In genomic region chr7:80947445-80948350, GRCm38 (mm10) we compare ENCODE assay signal across 8 mouse cellular contexts. TPM values are rescaled to one million over a fixed set of nuclear protein-coding genes. Genes with fewer than 3 reads are reported as not detected.
DNase-seq lines count a peak whose midpoint lies in the region; ATAC-seq and TF ChIP-seq lines count a peak whose summit lies in the region.

Gene Sec11a, minus strand, starts transcription at chr7:80947780.

- peaks cover 12 to 15% of the 10 kb centered on the region in 2 experiments for H3K4me1 ChIP-seq in MEL (ENCODE audit: control insufficient read depth in 1 of 2, insufficient read depth in 2 of 2, low read length in 2 of 2)
- H3K4me1 ChIP-seq in cerebellum, adult 2 months (ENCODE audit: control insufficient read depth, insufficient read depth, low read length), result no peaks in the 10 kb centered on the region; the same call in 1 of the 2 replicates
- peaks cover 10% of the 10 kb centered on the region for H3K4me1 ChIP-seq in forebrain, postnatal 0 days (ENCODE audit: insufficient read depth)
- H3K4me1 ChIP-seq in lung, embryonic 15.5 days, result peaks cover 20% of the 10 kb centered on the region

- WGBS in cerebellum, adult 2 months, result 2% methylated on average over 44 of the region's 44 CpGs
- 2% methylated on average over 44 of the region's 44 CpGs for WGBS in forebrain, postnatal 0 days
- 1% methylated on average over 44 of the region's 44 CpGs for WGBS in lung, embryonic 15.5 days

- peaks cover 5 to 22% of the 10 kb centered on the region in 2 experiments; a peak in 3 of 4 replicates for H3K36me3 ChIP-seq in MEL (ENCODE audit: control insufficient read depth in 1 of 2, insufficient read depth in 2 of 2, low read length in 2 of 2)
- H3K36me3 ChIP-seq in forebrain, postnatal 0 days (ENCODE audit: insufficient read depth), result no peaks in the 10 kb centered on the region
- H3K36me3 ChIP-seq in lung, embryonic 15.5 days, result no peaks in the 10 kb centered on the region

- TF ChIP-seq EP300 in MEL (IDR thresholded peaks at IDR 0.05; ENCODE audit: low read depth in 1 of 2, low read length in 2 of 2), result peak in 1 of 2 experiments; percentile 33; a peak in 2 of 4 replicates

- peak within 1 kb of the TSS; percentile 83 to 95 for H3K4me3 ChIP-seq in MEL (ENCODE audit: control insufficient read depth in 1 of 2, insufficient read depth in 1 of 2, low read depth in 2 of 2, low read length in 2 of 2)
- peak within 1 kb of the TSS; percentile 77 for H3K4me3 ChIP-seq in cerebellum, adult 2 months (replicated peaks; ENCODE audit: insufficient read depth, low read depth, low read length)
- H3K4me3 ChIP-seq in forebrain, postnatal 0 days (ENCODE audit: low read depth, low read length), result peak within 1 kb of the TSS; percentile 79
- peak within 1 kb of the TSS; percentile 96 for H3K4me3 ChIP-seq in lung, embryonic 15.5 days

- 0 out of 6 replicates have a peak, but pooled peaks of 1 of the 3 experiments have one; percentile 5 for TF ChIP-seq CTCF in MEL (IDR thresholded peaks at IDR 0.05 in 2 of 3, conservative IDR thresholded peaks at IDR 0.05 in 1 of 3; ENCODE audit: control insufficient read depth in 1 of 3, insufficient read depth in 1 of 3, low read depth in 2 of 3, low read length in 3 of 3, poor library complexity in 1 of 3, severe bottlenecking in 1 of 3)
- no peak for TF ChIP-seq CTCF in cerebellum, adult 2 months (IDR thresholded peaks at IDR 0.05; ENCODE audit: borderline replicate concordance, insufficient read depth, low read depth, low read length)
- 0 out of 2 replicates have a peak, but pooled peaks have one; percentile 18 for TF ChIP-seq CTCF in forebrain, postnatal 0 days (IDR thresholded peaks at IDR 0.05; ENCODE audit: low read depth)

- H3K27me3 ChIP-seq in MEL (ENCODE audit: control insufficient read depth in 1 of 2, insufficient read depth in 2 of 2, low read length in 2 of 2), result 0 out of 4 replicates have a peak, but pooled peaks cover 0 to 3% of the 10 kb centered on the region in 2 experiments
- H3K27me3 ChIP-seq in cerebellum, adult 2 months (ENCODE audit: control insufficient read depth, insufficient read depth, low read length), result no peaks in the 10 kb centered on the region
- H3K27me3 ChIP-seq in forebrain, postnatal 0 days (ENCODE audit: insufficient read depth, low read length), result no peaks in the 10 kb centered on the region
- H3K27me3 ChIP-seq in lung, embryonic 15.5 days, result no peaks in the 10 kb centered on the region

- H3K9ac ChIP-seq in MEL (ENCODE audit: control insufficient read depth, low read depth, low read length, poor library complexity, severe bottlenecking), result peak within 1 kb of the TSS; percentile 94
- H3K9ac ChIP-seq in forebrain, postnatal 0 days, result peak within 1 kb of the TSS; percentile 93
- peak within 1 kb of the TSS; percentile 80 for H3K9ac ChIP-seq in lung, embryonic 15.5 days

- ATAC-seq in forebrain, postnatal 0 days, result peak; percentile 100
- ATAC-seq in lung, embryonic 15.5 days (ENCODE audit: borderline replicate concordance, extremely low read depth, low FRiP score, low TSS enrichment), result peak; percentile 99

- peak; percentile 82 to 83 for TF ChIP-seq POLR2A in MEL (IDR thresholded peaks at IDR 0.05; ENCODE audit: control insufficient read depth in 1 of 2, insufficient read depth in 1 of 2, low read depth in 1 of 2, low read length in 2 of 2, poor library complexity in 1 of 2)
- peak; percentile 83 for TF ChIP-seq POLR2A in cerebellum, adult 2 months (IDR thresholded peaks at IDR 0.05; ENCODE audit: borderline replicate concordance, insufficient read depth, low read length)

- DNase-seq in MEL (ENCODE audit: low read depth, low spot score), result peak; percentile 97
- DNase-seq in cerebellum, adult 2 months, result peak; percentile 96 to 98
- DNase-seq in forebrain, postnatal 0 days, result peak; percentile 97
- peak; percentile 94 for DNase-seq in heart, postnatal 4 days
- DNase-seq in layer of hippocampus, adult 8-10 months (ENCODE audit: low spot score in 2 of 2), result peak; percentile 92 to 96
- peak; percentile 89 for DNase-seq in ovary, adult 18-20 months (ENCODE audit: low spot score)
- peak; percentile 96 for DNase-seq in thymus, postnatal 0 days (ENCODE audit: low spot score)

- H3K27ac ChIP-seq in MEL (ENCODE audit: control insufficient read depth, low read depth, low read length), result peak within 1 kb of the TSS; percentile 93
- peak within 1 kb of the TSS; percentile 91 for H3K27ac ChIP-seq in cerebellum, adult 2 months (ENCODE audit: insufficient read depth, low read length)
- H3K27ac ChIP-seq in forebrain, postnatal 0 days (ENCODE audit: low read depth, low read length), result peak within 1 kb of the TSS; percentile 98
- peak within 1 kb of the TSS; percentile 97 for H3K27ac ChIP-seq in lung, embryonic 15.5 days

- TF ChIP-seq RAD21 in MEL (IDR thresholded peaks at IDR 0.05; ENCODE audit: low read depth, low read length), result no peak

- H3K9me3 ChIP-seq in MEL (replicated peaks; ENCODE audit: insufficient read depth, low read length), result no peaks in the 10 kb centered on the region
- H3K9me3 ChIP-seq in forebrain, postnatal 0 days (ENCODE audit: low read length), result no peaks in the 10 kb centered on the region
- H3K9me3 ChIP-seq in lung, embryonic 15.5 days, result no peaks in the 10 kb centered on the region

- peak within 1 kb of the TSS; percentile 82 for H3K4me2 ChIP-seq in forebrain, postnatal 0 days (ENCODE audit: low read depth)
- H3K4me2 ChIP-seq in lung, embryonic 15.5 days, result peak within 1 kb of the TSS; percentile 84

- H3K79me2 ChIP-seq in MEL (ENCODE audit: control insufficient read depth, insufficient read depth, low read length, poor library complexity), result peaks cover 37% of the 10 kb centered on the region

TF ChIP-seq in MEL, 35 proteins besides CTCF, POLR2A, EP300 and RAD21:
- TF ChIP-seq NRF1 (IDR thresholded peaks at IDR 0.05; ENCODE audit: insufficient read depth, low read depth, low read length, poor library complexity, severe bottlenecking), result peak; percentile 53; the same call in 1 of the 2 replicates
- no peak for TF ChIP-seq GATA1 (IDR thresholded peaks at IDR 0.05; ENCODE audit: low read depth, low read length)
- peak; percentile 13; the same call in 1 of the 2 replicates for TF ChIP-seq TCF12 (IDR thresholded peaks at IDR 0.05; ENCODE audit: low read depth, low read length)
- no peak for TF ChIP-seq E2F4 (IDR thresholded peaks at IDR 0.05; ENCODE audit: borderline replicate concordance, low read depth, low read length)
- 0 out of 2 replicates have a peak, but pooled peaks have one; percentile 34 for TF ChIP-seq MAZ (IDR thresholded peaks at IDR 0.05; ENCODE audit: low read depth, low read length)
- TF ChIP-seq MXI1 (IDR thresholded peaks at IDR 0.05; ENCODE audit: low read depth, low read length), result peak; percentile 89
- TF ChIP-seq NELFE (IDR thresholded peaks at IDR 0.05; ENCODE audit: low read depth, low read length), result peak; percentile 79
- TF ChIP-seq RCOR1 (IDR thresholded peaks at IDR 0.05; ENCODE audit: low read depth, low read length), result peak; percentile 38; the same call in 1 of the 2 replicates
- no peak; the same call in 1 of the 2 replicates for TF ChIP-seq CHD2 (IDR thresholded peaks at IDR 0.05; ENCODE audit: low read length)
- no peak for TF ChIP-seq JUND (IDR thresholded peaks at IDR 0.05; ENCODE audit: low read depth, low read length)
- no peak for TF ChIP-seq SMC3 (IDR thresholded peaks at IDR 0.05; ENCODE audit: low read depth, low read length)
- no peak for TF ChIP-seq CHD1 (IDR thresholded peaks at IDR 0.05; ENCODE audit: low read depth, low read length)
- TF ChIP-seq POLR2AphosphoS2 (IDR thresholded peaks at IDR 0.05; ENCODE audit: low read length), result peak; percentile 42; the same call in 1 of the 2 replicates
- peak; percentile 76 for TF ChIP-seq MYC (IDR thresholded peaks at IDR 0.05; ENCODE audit: low read depth, low read length)
- TF ChIP-seq MAX (IDR thresholded peaks at IDR 0.05; ENCODE audit: low read length), result peak; percentile 82
- no peak for TF ChIP-seq USF1 (IDR thresholded peaks at IDR 0.05; ENCODE audit: low read depth, low read length)
- no peak for TF ChIP-seq MEF2A (IDR thresholded peaks at IDR 0.05; ENCODE audit: extremely low read depth, insufficient replicate concordance, low read depth, low read length, poor library complexity, severe bottlenecking)
- no peak for TF ChIP-seq TAL1 (IDR thresholded peaks at IDR 0.05; ENCODE audit: low read length)
- TF ChIP-seq ZC3H11A (IDR thresholded peaks at IDR 0.05; ENCODE audit: low read depth, low read length), result no peak
- TF ChIP-seq ZKSCAN1 (IDR thresholded peaks at IDR 0.05; ENCODE audit: low read depth, low read length), result no peak
- peak; percentile 80 for TF ChIP-seq SIN3A (IDR thresholded peaks at IDR 0.05; ENCODE audit: low read length)
- TF ChIP-seq MYB (IDR thresholded peaks at IDR 0.05; ENCODE audit: low read depth, low read length), result no peak
- TF ChIP-seq ETS1 (IDR thresholded peaks at IDR 0.05; ENCODE audit: low read depth, low read length), result 0 out of 2 replicates have a peak, but pooled peaks have one; percentile 42
- TF ChIP-seq MAFK (IDR thresholded peaks at IDR 0.05; ENCODE audit: borderline replicate concordance, low read depth, low read length), result no peak
- TF ChIP-seq BHLHE40 (IDR thresholded peaks at IDR 0.05; ENCODE audit: borderline replicate concordance, low read depth, low read length), result no peak
- TF ChIP-seq GABPA (IDR thresholded peaks at IDR 0.05; ENCODE audit: low read depth, low read length), result no peak
- TF ChIP-seq HCFC1 (IDR thresholded peaks at IDR 0.05; ENCODE audit: low read depth, low read length), result peak; percentile 83
- TF ChIP-seq ZMIZ1 (IDR thresholded peaks at IDR 0.05; ENCODE audit: low read depth, low read length), result peak; percentile 57; the same call in 1 of the 2 replicates
- peak; percentile 88 for TF ChIP-seq ELF1 (IDR thresholded peaks at IDR 0.05; ENCODE audit: low read depth, low read length)
- no peak for TF ChIP-seq UBTF (IDR thresholded peaks at IDR 0.05; ENCODE audit: borderline replicate concordance, insufficient read depth, low read depth, low read length)

RNA-seq across cellular contexts. Expression of gene Sec11a, which starts in this region (rescaled TPM):
- 132 and 144 TPM in 2 replicates for total RNA-seq in MEL (2012; rRNA removed)
- polyA plus RNA-seq in MEL (2012; ENCODE audit: insufficient read depth in 1 of 2, insufficient read length in 2 of 2, low read depth in 1 of 2, low replicate concordance in 2 of 2, missing spikeins in 1 of 2), result 100 to 1,000 TPM in 1 of 2 experiments, not detected in 1; 114 TPM
- polyA plus RNA-seq in cerebellum, adult 2 months (2012; rRNA removed), result 46.7 and 51.6 TPM in 2 replicates
- total RNA-seq in forebrain, postnatal 0 days (2014; rRNA removed), result 64.6 and 72.5 TPM in 2 replicates
- polyA plus RNA-seq in forebrain, postnatal 0 days (2015; fragmentation: Nextera tagmentation; extraction: Ambion mirVana), result 133 and 140 TPM in 2 replicates
- total RNA-seq in heart, postnatal 4 days (2021), result 10 to 100 TPM; 61.7 to 71.4 TPM
- 10 to 100 TPM; 50.9 to 60.0 (median 55.3) TPM for total RNA-seq in layer of hippocampus, adult 8-10 months (2022)
- polyA plus RNA-seq in lung, embryonic 15.5 days (2015; fragmentation: Nextera tagmentation; extraction: Ambion mirVana), result 221 and 229 TPM in 2 replicates
- polyA plus RNA-seq in thymus, postnatal 0 days (2015; fragmentation: Nextera tagmentation; extraction: Ambion mirVana), result 193 and 208 TPM in 2 replicates

Comparison
In these comparisons a context has a peak if more than half of its experiments do, and no peak if none do; other contexts are left out.
1. Peak in every context shown above with its lines: DNase-seq, ATAC-seq, H3K4me3 ChIP-seq and H3K27ac ChIP-seq.